Mouse (Mus musculus) CH12.LX (cell line): ENCODE results near the gene Pbx1. TPM values are rescaled to one million over a fixed set of nuclear protein-coding genes. Genes with fewer than 3 reads are reported as not detected.

ENCODE experiments used
- DNase-seq: peaks from one replicate; pipeline ENCODE4 v3.0.0-alpha.2; 2013; ENCODE audit errors: extremely low read depth
- H3K27ac ChIP-seq: 2 replicates; pipeline ENCODE4 v1.5.1; 2012; ENCODE audit warnings: low read depth, mild to moderate bottlenecking, control low read depth, moderate library complexity; ENCODE audit not compliant: insufficient read depth
- H3K27me3 ChIP-seq: replicated peaks from 2 replicates; pipeline ENCODE3; 2012; ENCODE audit warnings: inconsistent platforms
- H3K36me3 ChIP-seq, 2 experiments: replicated peaks in 1 of 2; 2 replicates each; pipeline versions ENCODE3 to v1.6.1; 2012; ENCODE audit warnings: inconsistent platforms in 1 of 2, low read length in 1 of 2, mild to moderate bottlenecking in 1 of 2, mixed read lengths in 1 of 2, moderate library complexity in 1 of 2; ENCODE audit not compliant: control insufficient read depth in 1 of 2, insufficient read depth in 1 of 2
- H3K4me1 ChIP-seq, 2 experiments: 2 replicates each; pipeline ENCODE4 v1.6.1; 2012; ENCODE audit warnings: inconsistent platforms in 1 of 2, moderate library complexity in 1 of 2; ENCODE audit not compliant: insufficient read depth in 2 of 2, control insufficient read depth in 1 of 2
- H3K4me2 ChIP-seq: 2 replicates; pipeline ENCODE4 v1.6.1; 2012; ENCODE audit warnings: low read depth, mild to moderate bottlenecking, control low read depth; ENCODE audit not compliant: poor library complexity, insufficient read depth, severe bottlenecking
- H3K4me3 ChIP-seq, 3 experiments: fragments of 150-350 bp in 1 of 3; sonication (generic) in 1 of 3; replicated peaks in 1 of 3; 2 replicates each; pipeline versions ENCODE3 to v1.5.1; 2011 to 2012; ENCODE audit warnings: low read depth in 2 of 3, low read length in 2 of 3, mild to moderate bottlenecking in 2 of 3, moderate library complexity in 2 of 3, control low read depth in 1 of 3, improper control_type of control experiment in 1 of 3, inconsistent platforms in 1 of 3, mixed read lengths in 1 of 3; ENCODE audit not compliant: poor library complexity in 1 of 3
- H3K79me2 ChIP-seq: replicated peaks from 2 replicates; pipeline ENCODE4 v1.6.1; 2012; ENCODE audit warnings: mild to moderate bottlenecking, moderate library complexity; ENCODE audit not compliant: control insufficient read depth, poor library complexity, insufficient read depth, severe bottlenecking; ENCODE audit errors: extremely low read depth
- H3K9ac ChIP-seq: 2 replicates; pipeline ENCODE4 v1.6.1; 2012; ENCODE audit warnings: low read depth, mild to moderate bottlenecking, control low read depth, moderate library complexity; ENCODE audit not compliant: insufficient read depth
- H3K9me3 ChIP-seq: replicated peaks from 2 replicates; pipeline ENCODE3; 2012; ENCODE audit warnings: low read length, inconsistent platforms, mixed read lengths
- BHLHE40 ChIP-seq: IDR thresholded peaks from 2 replicates; pipeline ENCODE4 v1.6.1; 2011; ENCODE audit warnings: mild to moderate bottlenecking, low read depth, low read length, improper control_type of control experiment
- CHD1 ChIP-seq: IDR thresholded peaks from 2 replicates; pipeline ENCODE4 v1.6.1; 2012; ENCODE audit warnings: low read depth, low read length, improper control_type of control experiment, inconsistent platforms
- CTCF ChIP-seq, 2 experiments: IDR thresholded peaks in 1 of 2; conservative IDR thresholded peaks in 1 of 2; 2 replicates each; pipeline ENCODE4 v1.5.1; 2011 to 2012; ENCODE audit warnings: low read depth in 2 of 2, low read length in 2 of 2, improper control_type of control experiment in 1 of 2, inconsistent platforms in 1 of 2, mild to moderate bottlenecking in 1 of 2, moderate library complexity in 1 of 2
- E2F4 ChIP-seq: IDR thresholded peaks from 2 replicates; pipeline ENCODE4 v1.6.1; 2011; ENCODE audit warnings: low read depth, low read length, improper control_type of control experiment; ENCODE audit not compliant: insufficient replicate concordance
- EP300 ChIP-seq: IDR thresholded peaks from 2 replicates; pipeline ENCODE4 v1.6.1; 2011; ENCODE audit warnings: low read length, improper control_type of control experiment
- JUN ChIP-seq: IDR thresholded peaks from 2 replicates; pipeline ENCODE4 v1.6.1; 2011; ENCODE audit warnings: low read depth, mild to moderate bottlenecking, low read length, improper control_type of control experiment, moderate library complexity; ENCODE audit not compliant: insufficient read depth
- JUND ChIP-seq: conservative IDR thresholded peaks from 2 replicates; pipeline ENCODE4 v1.6.1; 2011; ENCODE audit warnings: low read depth, low read length, improper control_type of control experiment
- KAT2A ChIP-seq: IDR thresholded peaks from 2 replicates; pipeline ENCODE4 v1.6.1; 2012; ENCODE audit warnings: low read length, improper control_type of control experiment, inconsistent platforms; ENCODE audit not compliant: insufficient replicate concordance
- MAX ChIP-seq: IDR thresholded peaks from 2 replicates; pipeline ENCODE4 v1.6.1; 2011; ENCODE audit warnings: low read length, improper control_type of control experiment
- MAZ ChIP-seq: IDR thresholded peaks from 2 replicates; pipeline ENCODE4 v1.6.1; 2012; ENCODE audit warnings: low read depth, mild to moderate bottlenecking, inconsistent platforms, low read length, improper control_type of control experiment, moderate library complexity
- MEF2A ChIP-seq: IDR thresholded peaks from 2 replicates; pipeline ENCODE4 v1.6.1; 2014; ENCODE audit warnings: low read depth, mild to moderate bottlenecking, inconsistent platforms, low read length, improper control_type of control experiment, borderline replicate concordance
- MXI1 ChIP-seq: IDR thresholded peaks from 2 replicates; pipeline ENCODE4 v1.6.1; 2011; ENCODE audit warnings: mild to moderate bottlenecking, low read depth, low read length, improper control_type of control experiment
- MYC ChIP-seq: IDR thresholded peaks from 2 replicates; pipeline ENCODE4 v1.6.1; 2011; ENCODE audit warnings: low read depth, mild to moderate bottlenecking, improper control_type of control experiment, low read length
- NELFE ChIP-seq: IDR thresholded peaks from 2 replicates; pipeline ENCODE4 v1.6.1; 2011; ENCODE audit warnings: low read depth, low read length, improper control_type of control experiment
- PAX5 ChIP-seq: IDR thresholded peaks from 2 replicates; pipeline ENCODE4 v1.6.1; 2012; ENCODE audit warnings: low read length, inconsistent platforms, mixed read lengths
- RAD21 ChIP-seq: IDR thresholded peaks from 2 replicates; pipeline ENCODE4 v1.6.1; 2011; ENCODE audit warnings: low read depth, mild to moderate bottlenecking, low read length, improper control_type of control experiment, moderate library complexity
- SIN3A ChIP-seq: IDR thresholded peaks from 2 replicates; pipeline ENCODE4 v1.6.1; 2012; ENCODE audit warnings: low read length, improper control_type of control experiment, inconsistent platforms
- SMC3 ChIP-seq: IDR thresholded peaks from 2 replicates; pipeline ENCODE4 v1.6.1; 2011; ENCODE audit warnings: low read depth, low read length, improper control_type of control experiment
- TBP ChIP-seq: conservative IDR thresholded peaks from 2 replicates; pipeline ENCODE4 v1.6.1; 2011; ENCODE audit warnings: low read depth, low read length, improper control_type of control experiment
- USF2 ChIP-seq: conservative IDR thresholded peaks from 2 replicates; pipeline ENCODE4 v1.6.1; 2011; ENCODE audit warnings: low read depth, low read length, improper control_type of control experiment
- ZC3H11A ChIP-seq: IDR thresholded peaks from 2 replicates; pipeline ENCODE4 v1.6.1; 2012; ENCODE audit warnings: low read depth, mild to moderate bottlenecking, inconsistent platforms, low read length, improper control_type of control experiment
- ZMIZ1 ChIP-seq: IDR thresholded peaks from 2 replicates; pipeline ENCODE4 v1.6.1; 2012; ENCODE audit warnings: low read depth, mild to moderate bottlenecking, inconsistent platforms, low read length, improper control_type of control experiment
- ZNF384 ChIP-seq: IDR thresholded peaks from 2 replicates; pipeline ENCODE4 v1.6.1; 2012; ENCODE audit warnings: low read depth, low read length, improper control_type of control experiment, inconsistent platforms
- dilution Hi-C: fragments of 300-500 bp; cut with MboI; formaldehyde crosslinking; loops from 2 replicates; pipeline ENCODE4 v1.14.3; 2020; ENCODE audit warnings: low sequenced_read_pairs; ENCODE audit not compliant: extremely low pct_unique_long_range_greater_than_20kb, extremely low pct_ligation_motif_present
- in situ Hi-C: fragments of 300-500 bp; cut with MboI; formaldehyde crosslinking; loops from 3 replicates; pipeline ENCODE4 v1.14.3; 2019; ENCODE audit warnings: low sequenced_read_pairs, low pct_ligation_motif_present, low pct_unique_long_range_greater_than_20kb, mixed read lengths
- polyA plus RNA-seq: library from polyadenylated mRNA; unstranded; fragments of >175 nt; gene quantifications from 2 replicates; pipeline ENCODE4 v1.2.1, GENCODE M21; 2012; ENCODE audit warnings: low read depth; ENCODE audit not compliant: insufficient read length
- total RNA-seq, 2 experiments: library from RNA; depleted of rRNA; stranded (reverse); fragments of 300-350 nt in 1 of 2; fragments of >200 nt in 1 of 2; gene quantifications; 2 replicates each; pipeline ENCODE4 v1.2.3; 2012 to 2014

The Pbx1 gene
- total and polyA plus RNA-seq, 3 experiments: not detected

DNA sequence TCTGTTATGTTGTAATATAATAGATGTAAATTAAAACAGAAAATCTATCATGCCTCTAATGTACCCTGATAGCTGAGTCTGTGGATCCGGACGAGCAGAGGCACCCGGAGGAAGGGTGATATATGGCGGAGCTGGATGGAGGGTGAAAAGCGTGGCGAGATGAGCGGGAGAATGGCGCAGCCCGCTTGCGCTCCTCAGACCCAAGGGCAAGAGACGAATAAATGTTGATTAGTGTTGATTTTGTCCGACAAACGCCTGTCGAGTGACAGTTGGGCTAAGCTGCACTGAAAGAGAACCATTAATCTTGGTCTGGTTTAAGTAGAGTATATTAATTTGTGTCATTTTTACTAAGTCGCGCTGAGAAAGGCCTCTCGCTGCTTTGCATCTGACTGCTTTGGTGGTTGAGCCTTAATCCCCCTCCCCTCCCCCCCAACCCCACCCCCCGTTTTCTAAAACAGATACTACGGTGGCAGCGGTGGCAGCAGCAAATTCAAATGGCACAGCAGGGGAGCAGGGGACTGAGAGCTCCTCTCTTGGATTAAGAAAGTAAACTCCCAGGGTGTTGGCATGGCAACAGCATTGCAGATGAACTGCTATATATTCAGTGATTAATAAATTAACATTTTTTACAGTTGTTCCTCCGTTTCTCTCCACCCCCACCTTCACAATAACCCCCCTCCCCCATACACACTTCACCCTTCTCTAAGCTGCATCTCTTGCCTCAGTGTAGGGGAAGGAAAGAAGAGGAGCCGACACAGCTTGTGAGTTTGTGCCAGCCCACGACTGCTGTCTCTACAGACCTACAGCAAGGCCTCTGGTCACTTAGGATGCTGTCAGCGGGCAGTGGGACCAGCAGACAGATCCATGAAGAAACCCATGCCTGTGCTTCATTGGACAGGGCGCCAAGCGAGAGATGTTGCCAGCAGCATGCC is 74.1 kb downstream of the Pbx1 start:
- DNase-seq: no peak
- H3K9me3 ChIP-seq: peaks cover 84% of the 10 kb centered on the region
- in situ Hi-C loops: no loop called here
- no peaks in the 10 kb centered on the region for H3K36me3 ChIP-seq
- H3K4me3 ChIP-seq: no peak overlapping the region
- no peak overlapping the region for H3K9ac ChIP-seq
- no peak for TF ChIP-seq BHLHE40
- no peak for TF ChIP-seq JUND
- no peak for TF ChIP-seq CTCF (conservative IDR thresholded peaks at IDR 0.05 in 1 of 2, IDR thresholded peaks at IDR 0.05 in 1 of 2; ENCODE audit: low read depth in 2 of 2, low read length in 2 of 2)
- no peak for TF ChIP-seq E2F4
- no peak for TF ChIP-seq MEF2A
- TF ChIP-seq JUN: no peak
- no peak for TF ChIP-seq SIN3A
- TF ChIP-seq PAX5: no peak
- TF ChIP-seq MXI1: no peak
- TF ChIP-seq MAZ: no peak
- TF ChIP-seq KAT2A: no peak
- no peak for TF ChIP-seq RAD21
- TF ChIP-seq, all 38 proteins: peak for 0
- Histone ChIP-seq H3K27ac (no peak overlapping the region), H3K4me1 (no peaks in the 10 kb centered on the region), H3K27me3 (no peaks in the 10 kb centered on the region), H3K79me2 (no peaks in the 10 kb centered on the region), H3K4me2 (no peak overlapping the region)
- dilution Hi-C loops: no loop called here

DNA sequence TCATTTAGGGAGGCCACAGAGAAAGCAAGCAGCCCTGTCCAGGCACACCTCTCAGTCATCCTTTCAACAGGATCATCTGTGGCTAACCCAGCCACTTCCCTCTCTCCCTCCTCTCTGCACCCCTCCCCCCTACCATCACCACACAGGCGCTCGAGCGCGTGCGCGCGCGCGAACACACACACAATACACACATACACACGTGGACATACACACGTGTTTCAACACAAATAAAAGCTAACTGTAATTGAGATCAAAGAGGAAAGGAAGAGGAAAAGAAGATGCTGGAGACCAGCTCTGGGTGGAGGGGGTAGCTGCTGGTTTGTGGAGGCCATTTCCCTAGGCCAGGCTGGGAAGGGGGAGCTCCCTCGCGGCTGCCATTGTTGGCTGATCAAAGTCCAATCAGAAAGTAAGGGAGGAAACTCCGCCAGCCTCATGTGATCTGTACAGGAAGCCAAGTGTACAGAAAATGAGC is 75.1 kb downstream of the Pbx1 start:
- H3K27ac ChIP-seq: no peak overlapping the region
- dilution Hi-C loops: no loop called here
- H3K9ac ChIP-seq: no peak overlapping the region
- TF ChIP-seq MXI1 (no peak), CHD1 (no peak), MAX (no peak), SMC3 (no peak), TBP (no peak), USF2 (no peak), ZMIZ1 (no peak), ZNF384 (no peak), MYC (no peak), EP300 (no peak), BHLHE40 (no peak), KAT2A (no peak), NELFE (no peak), ZC3H11A (no peak)
- DNase-seq: no peak
- H3K79me2 ChIP-seq: no peaks in the 10 kb centered on the region
- H3K4me1 ChIP-seq: no peaks in the 10 kb centered on the region
- H3K27me3 ChIP-seq: no peaks in the 10 kb centered on the region
- H3K9me3 ChIP-seq: peaks cover 83% of the 10 kb centered on the region
- no peak overlapping the region for H3K4me3 ChIP-seq
- no peak overlapping the region for H3K4me2 ChIP-seq
- in situ Hi-C loops: no loop called here
- H3K36me3 ChIP-seq: no peaks in the 10 kb centered on the region
